Mouse (Mus musculus): ENCODE measurements around the gene Bdnf. TPM values are rescaled to one million over a fixed set of nuclear protein-coding genes. Genes with fewer than 3 reads are reported as not detected.

The Bdnf gene
- polyA plus RNA-seq, 1 experiment from 2014 or later, result 1.1 TPM

DNA sequence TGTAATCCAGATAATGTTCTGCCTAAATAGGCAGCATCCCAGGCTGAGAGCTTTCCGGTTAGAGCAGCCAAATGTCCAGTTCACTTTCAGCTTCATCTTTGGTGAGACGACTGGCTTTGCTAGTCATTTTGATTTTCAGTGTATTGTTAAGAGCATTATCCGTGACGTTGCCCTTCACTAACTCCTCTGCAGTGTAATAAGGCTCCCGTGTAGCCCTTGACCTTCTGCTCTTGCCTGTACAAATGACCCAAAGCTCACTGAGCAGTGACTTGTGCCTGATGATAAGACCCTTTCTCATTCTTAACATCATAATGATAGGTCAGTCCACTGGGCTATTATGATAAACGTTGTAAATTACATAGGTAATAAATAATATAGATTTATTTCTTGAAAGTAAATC lies 101.9 kb downstream of the Bdnf start:
- H3K4me1 ChIP-seq (replicated peaks; ENCODE audit: control insufficient read depth, insufficient read depth, low read length), result no peaks in the 10 kb centered on the region
- H3K36me3 ChIP-seq (ENCODE audit: control insufficient read depth, insufficient read depth, low read length), result no peaks in the 10 kb centered on the region

More for the DNA sequence above, 101.9 kb downstream of the Bdnf start:
- Histone ChIP-seq H3K9ac (ENCODE audit: low read length) (no peak overlapping the region), H3K9me3 (ENCODE audit: control insufficient read depth, low read length) (no peaks in the 10 kb centered on the region), H3K27ac (ENCODE audit: low read depth, low read length) (no peak overlapping the region), H3K4me3 (ENCODE audit: low read depth, low read length) (no peak overlapping the region), H3K27me3 (ENCODE audit: control insufficient read depth, insufficient read depth, low read length) (no peaks in the 10 kb centered on the region), H3K4me2 (ENCODE audit: low read depth, low read length, severe bottlenecking) (no peak overlapping the region)
- ATAC-seq (replicated peaks; ENCODE audit: low FRiP score) (no peak), DNase-seq (ENCODE audit: low spot score) (no peak)
- WGBS, result 74% methylated on average over 6 of the region's 6 CpGs

Other genes starting within 250 kb of the Bdnf start
- 118 and 126 TPM in 2 replicates for gene Lin7c, start 216.2 kb downstream of the Bdnf start, polyA plus RNA-seq (2014; fragmentation: Nextera tagmentation; extraction: Ambion mirVana)
- 8.6 TPM in 2 replicates for gene Lgr4, start 242.9 kb downstream of the Bdnf start, polyA plus RNA-seq (2014; fragmentation: Nextera tagmentation; extraction: Ambion mirVana)

Measured in forebrain, embryonic 11.5 days (tissue).